Mouse (Mus musculus): ENCODE measurements around the gene Foxk1.

Foxk1 gene

GRCm38 (mm10) chr5:142478829-142479435 lies 77.6 kb downstream of the Foxk1 start:
- peak; percentile 68 to 81 for DNase-seq (ENCODE audit: low spot score in 2 of 2)

GRCm38 (mm10) chr5:142482512-142482911 lies 81.2 kb downstream of the Foxk1 start:
- no peak for DNase-seq (ENCODE audit: low spot score in 2 of 2)

- DNase-seq (ENCODE audit: low spot score in 2 of 2) = no peak
Measured at GRCm38 (mm10) chr5:142483581-142483980, 82.3 kb downstream of the Foxk1 start.

GRCm38 (mm10) chr5:142486654-142487053 lies 85.4 kb downstream of the Foxk1 start:
- no peak for DNase-seq (ENCODE audit: low spot score in 2 of 2)

GRCm38 (mm10) chr5:142489955-142490707 lies 88.8 kb downstream of the Foxk1 start:
- no peak for DNase-seq (ENCODE audit: low spot score in 2 of 2)

- no peak for DNase-seq (ENCODE audit: low spot score in 2 of 2)
Measured at GRCm38 (mm10) chr5:142493307-142493706, 92.0 kb downstream of the Foxk1 start.

- no peak for DNase-seq (ENCODE audit: low spot score in 2 of 2)
Measured at GRCm38 (mm10) chr5:142495321-142496096, 94.2 kb downstream of the Foxk1 start.

- peak in 1 of 2 experiments; percentile 50 for DNase-seq (ENCODE audit: low spot score in 2 of 2)
Measured at GRCm38 (mm10) chr5:142498964-142499363, 97.7 kb downstream of the Foxk1 start.

GRCm38 (mm10) chr5:142500918-142501317 lies 99.6 kb downstream of the Foxk1 start:
- no peak for DNase-seq (ENCODE audit: low spot score in 2 of 2)

GRCm38 (mm10) chr5:142502414-142502813 lies 101.1 kb downstream of the Foxk1 start:
- peak; percentile 74 to 81 for DNase-seq (ENCODE audit: low spot score in 2 of 2)

- DNase-seq (ENCODE audit: low spot score in 2 of 2) = no peak
Measured at GRCm38 (mm10) chr5:142504175-142504574, 102.9 kb downstream of the Foxk1 start.

- no peak for DNase-seq (ENCODE audit: low spot score in 2 of 2)
Measured at GRCm38 (mm10) chr5:142505695-142506423, 104.6 kb downstream of the Foxk1 start.

- no peak for DNase-seq (ENCODE audit: low spot score in 2 of 2)
Measured at GRCm38 (mm10) chr5:142509141-142510060, 108.1 kb downstream of the Foxk1 start.

GRCm38 (mm10) chr5:142510061-142510414 lies 108.7 kb downstream of the Foxk1 start:
- DNase-seq (ENCODE audit: low spot score in 2 of 2) = no peak

All from frontal cortex, postnatal 10 days (tissue).